Comparison of ENCODE assay signal across 8 mouse cellular contexts in the genomic region with DNA sequence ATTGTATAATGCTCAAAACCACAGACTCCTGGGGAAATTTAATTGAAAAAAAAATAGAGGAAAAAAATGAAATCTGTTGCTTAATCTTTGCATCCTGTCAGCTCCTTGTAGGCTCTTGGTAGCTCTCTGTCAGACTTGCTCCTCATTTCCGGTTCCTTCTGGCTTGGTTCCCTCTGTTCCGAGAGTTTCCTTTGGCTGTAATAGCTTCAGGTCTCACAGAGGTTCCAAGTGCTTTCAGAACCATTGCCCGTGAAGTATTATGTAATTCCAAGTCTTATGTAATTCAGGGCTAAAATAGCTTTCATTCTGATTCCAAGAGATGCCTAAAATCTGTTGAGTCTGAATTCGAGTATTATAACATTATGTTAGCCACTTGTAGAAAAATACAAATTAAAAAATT.
DNase-seq lines count a peak whose midpoint lies in the region; ATAC-seq lines count a peak whose summit lies in the region.

No protein-coding gene starts in this region.

- no peaks in the 10 kb centered on the region for H3K27me3 ChIP-seq in hindbrain, embryonic 14.5 days (ENCODE audit: control insufficient read depth, insufficient read depth, low read length)

- peak; percentile 23 for DNase-seq in urinary bladder, postnatal 25 days (ENCODE audit: low spot score)
- DNase-seq in urinary bladder, postnatal 4 days (ENCODE audit: low spot score in 2 of 2): no peak
- peak; percentile 48 to 54 for DNase-seq in cerebellum, postnatal 25 days
- DNase-seq in heart, postnatal 4 days: peak; percentile 56
- DNase-seq in left cerebral cortex, postnatal 36 days (ENCODE audit: low spot score in 2 of 2): peak; percentile 55 to 66
- no peak for DNase-seq in hindbrain, embryonic 14.5 days (ENCODE audit: low spot score)
- no peak for DNase-seq in spleen, postnatal 4 days (ENCODE audit: low spot score in 2 of 2)
- DNase-seq in natural killer cell, adult 2 months (ENCODE audit: low spot score in 2 of 2): no peak

- H3K27ac ChIP-seq in hindbrain, embryonic 14.5 days: no peak overlapping the region

- H3K9me3 ChIP-seq in hindbrain, embryonic 14.5 days (ENCODE audit: control insufficient read depth, low read length): no peaks in the 10 kb centered on the region; the same call in 1 of the 2 replicates

- no peak for ATAC-seq in hindbrain, embryonic 14.5 days (ENCODE audit: low FRiP score)

- no peaks in the 10 kb centered on the region for H3K36me3 ChIP-seq in hindbrain, embryonic 14.5 days (replicated peaks; ENCODE audit: control insufficient read depth, insufficient read depth)

- H3K9ac ChIP-seq in hindbrain, embryonic 14.5 days: no peak overlapping the region

- H3K4me2 ChIP-seq in hindbrain, embryonic 14.5 days (replicated peaks): no peak overlapping the region

- no peak overlapping the region for H3K4me3 ChIP-seq in hindbrain, embryonic 14.5 days (replicated peaks; ENCODE audit: low read length)

- intact Hi-C loops in left cerebral cortex, postnatal 36 days (cut with DNase I): loop anchor here (5.0 kb wide), 1 partner anchor 47 kb away; no protein-coding TSS in a partner anchor

- 81% methylated on average over 4 of the region's 4 CpGs for WGBS in hindbrain, embryonic 14.5 days

- H3K4me1 ChIP-seq in hindbrain, embryonic 14.5 days (replicated peaks; ENCODE audit: control insufficient read depth, insufficient read depth, low read length): no peaks in the 10 kb centered on the region

Comparison
In these comparisons a context has a peak if more than half of its experiments do, and no peak if none do; other contexts are left out.
1. DNase-seq: peak in urinary bladder, postnatal 25 days (single experiment), cerebellum, postnatal 25 days (2 of 2), heart, postnatal 4 days (single experiment) and left cerebral cortex, postnatal 36 days (2 of 2); none in urinary bladder, postnatal 4 days (0 of 2), hindbrain, embryonic 14.5 days (single experiment), spleen, postnatal 4 days (0 of 2) and natural killer cell, adult 2 months (0 of 2).